Mouse (Mus musculus): ENCODE results near the gene Vasp.

Vasp gene

GRCm38 (mm10) chr7:19234652-19235051 is 37.0 kb downstream of the Vasp start:
- DNase-seq = no peak

- no peak for DNase-seq
These were observed 39.8 kb downstream of the Vasp start for GRCm38 (mm10) chr7:19231849-19232248.

DNA sequence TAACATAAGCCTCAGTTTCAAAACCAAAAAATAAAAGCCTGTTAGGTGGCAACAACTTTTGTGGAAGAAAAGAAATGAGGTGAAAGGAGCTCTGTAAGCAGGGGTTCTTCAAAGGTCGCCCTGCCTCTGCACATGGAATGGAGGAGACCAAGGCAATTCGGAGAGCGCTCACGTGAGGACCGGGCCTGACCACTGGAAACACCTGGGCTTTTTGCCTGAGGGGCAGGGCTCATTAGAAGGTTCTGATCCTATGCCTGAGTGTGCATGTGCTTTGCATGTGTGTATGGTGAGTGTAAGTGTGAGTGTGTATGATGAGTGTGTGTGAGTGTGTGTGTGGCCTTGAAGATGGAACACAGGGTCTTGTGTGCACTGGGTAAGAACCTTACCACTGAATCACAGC is 40.7 kb downstream of the Vasp start:
- DNase-seq = no peak

GRCm38 (mm10) chr7:19230041-19230580 is 41.5 kb downstream of the Vasp start:
- no peak for DNase-seq

- no peak for DNase-seq
These were observed 42.2 kb downstream of the Vasp start for GRCm38 (mm10) chr7:19229404-19229803.

- DNase-seq = no peak
These were observed 42.8 kb downstream of the Vasp start for GRCm38 (mm10) chr7:19228793-19229148.

- DNase-seq = peak; percentile 99 to 100
These were observed 43.5 kb downstream of the Vasp start, which contains the start of gene Opa3 for GRCm38 (mm10) chr7:19227883-19228792. Opa3 (plus strand) TSS chr7:19228334.

- DNase-seq = peak; percentile 33 to 52
These were observed 44.5 kb downstream of the Vasp start for GRCm38 (mm10) chr7:19226817-19227797.

- no peak for DNase-seq
These were observed 46.7 kb downstream of the Vasp start for GRCm38 (mm10) chr7:19224933-19225332.

DNA sequence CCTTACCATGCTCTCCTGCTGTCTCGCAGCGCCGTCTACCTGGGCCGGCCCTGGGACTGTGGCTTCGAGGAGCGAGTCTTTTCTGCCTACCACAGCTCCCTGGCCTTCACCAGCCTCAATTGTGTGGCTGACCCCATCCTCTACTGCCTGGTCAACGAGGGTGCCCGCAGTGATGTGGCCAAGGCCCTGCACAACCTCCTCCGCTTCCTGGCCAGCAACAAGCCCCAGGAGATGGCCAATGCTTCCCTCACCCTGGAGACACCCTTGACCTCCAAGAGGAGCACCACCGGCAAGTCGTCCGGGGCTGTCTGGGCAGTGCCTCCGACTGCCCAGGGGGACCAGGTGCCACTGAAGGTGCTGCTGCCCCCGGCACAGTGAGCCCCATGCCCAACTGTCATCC is 48.7 kb downstream of the Vasp start:
- DNase-seq = no peak

DNA sequence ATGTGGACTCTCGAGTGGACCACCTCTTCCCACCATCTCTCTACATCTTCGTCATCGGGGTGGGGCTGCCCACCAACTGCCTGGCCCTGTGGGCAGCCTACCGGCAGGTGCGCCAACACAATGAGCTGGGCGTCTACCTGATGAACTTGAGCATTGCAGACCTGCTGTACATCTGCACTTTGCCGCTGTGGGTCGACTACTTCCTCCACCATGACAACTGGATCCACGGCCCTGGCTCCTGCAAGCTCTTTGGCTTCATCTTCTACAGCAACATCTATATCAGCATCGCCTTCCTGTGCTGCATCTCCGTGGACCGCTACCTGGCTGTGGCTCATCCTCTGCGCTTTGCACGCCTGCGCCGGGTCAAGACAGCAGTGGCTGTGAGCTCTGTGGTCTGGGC is 49.4 kb downstream of the Vasp start:
- DNase-seq = no peak

DNA sequence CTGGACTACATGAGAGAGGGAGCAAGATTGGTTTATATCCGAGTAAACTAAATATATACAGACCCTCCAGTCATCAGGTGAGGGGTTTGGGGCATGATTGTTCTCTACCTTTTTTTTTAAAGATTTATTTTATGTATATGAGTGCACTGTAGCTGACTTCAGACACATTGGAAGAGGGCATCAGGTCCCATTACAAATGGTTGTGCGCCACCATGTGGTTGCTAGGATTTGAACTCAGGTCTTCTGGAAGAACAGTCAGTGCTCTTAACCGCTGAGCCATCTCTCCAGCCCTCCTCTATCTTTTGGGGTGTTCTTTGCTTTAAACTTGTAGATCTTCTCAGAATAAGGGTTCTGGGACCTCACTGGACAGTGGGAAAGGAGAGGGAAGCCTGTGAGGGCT is 51.6 kb downstream of the Vasp start:
- no peak for DNase-seq

DNA sequence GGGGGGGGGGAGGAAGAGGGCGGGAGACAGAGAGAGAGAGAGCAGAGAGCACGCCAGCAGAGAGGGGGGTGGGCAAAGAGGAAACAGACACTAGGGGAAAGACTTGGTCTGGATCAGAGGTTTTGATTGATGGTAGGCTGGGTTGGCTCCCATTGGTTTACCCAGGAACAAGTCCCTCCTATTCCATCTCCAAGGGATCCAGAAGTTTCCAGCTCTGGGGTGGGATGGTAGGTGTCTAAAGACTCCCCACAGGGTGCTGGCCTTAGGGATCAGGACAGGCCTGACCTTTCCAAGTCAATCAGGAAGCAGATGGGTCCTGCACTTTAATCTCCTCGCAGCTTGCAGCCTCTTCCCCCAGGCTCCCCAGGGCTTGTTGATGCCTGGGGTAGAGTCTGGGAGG is 53.7 kb downstream of the Vasp start:
- DNase-seq = no peak

GRCm38 (mm10) chr7:19217492-19217891 is 54.1 kb downstream of the Vasp start:
- no peak for DNase-seq

GRCm38 (mm10) chr7:19214940-19215339 is 56.7 kb downstream of the Vasp start:
- no peak for DNase-seq

GRCm38 (mm10) chr7:19214369-19214768 is 57.2 kb downstream of the Vasp start:
- no peak for DNase-seq

GRCm38 (mm10) chr7:19213385-19213784 is 58.2 kb downstream of the Vasp start:
- no peak for DNase-seq

DNA sequence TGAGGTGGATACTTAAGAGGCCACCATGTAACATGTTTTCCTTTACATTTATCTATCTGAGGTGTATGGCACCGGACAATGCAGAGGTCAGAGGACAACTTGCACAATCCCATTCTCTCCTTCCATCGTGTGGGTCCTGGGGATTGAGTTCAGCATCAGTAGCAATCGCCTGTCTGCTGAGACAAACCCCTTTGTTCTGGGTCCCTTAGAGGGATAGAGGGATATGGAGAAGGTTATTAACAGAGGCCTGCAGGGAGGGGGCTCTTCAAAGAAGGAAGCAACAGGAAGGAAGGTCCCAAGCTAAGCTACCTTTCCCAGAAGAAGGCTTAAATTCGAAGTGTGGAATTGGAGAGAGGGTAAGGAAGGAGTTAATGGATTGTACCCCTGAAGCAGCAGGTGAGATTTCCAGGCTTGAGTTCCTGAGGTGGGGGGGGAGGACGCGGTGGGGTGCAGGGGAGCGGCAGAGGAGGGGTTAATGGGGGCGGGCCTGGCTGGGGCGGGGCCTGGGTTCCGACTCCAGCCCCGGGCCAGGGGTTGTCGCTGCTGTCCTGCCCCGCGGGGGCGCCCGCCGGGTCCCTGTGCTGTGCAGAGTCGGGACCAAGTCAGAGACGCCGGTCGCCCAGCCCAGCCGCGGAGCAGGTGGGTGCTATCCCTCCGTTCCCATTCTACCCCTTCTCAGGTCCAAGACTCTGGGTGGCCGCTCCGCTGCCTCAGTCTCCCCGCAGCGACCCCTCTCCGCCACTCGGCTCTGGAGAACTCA is 59.4 kb downstream of the Vasp start, which contains the start of gene Gpr4:
Gpr4 (plus strand) TSS at position 543 of the 760 bp plus-strand sequence.
- DNase-seq = no peak

DNA sequence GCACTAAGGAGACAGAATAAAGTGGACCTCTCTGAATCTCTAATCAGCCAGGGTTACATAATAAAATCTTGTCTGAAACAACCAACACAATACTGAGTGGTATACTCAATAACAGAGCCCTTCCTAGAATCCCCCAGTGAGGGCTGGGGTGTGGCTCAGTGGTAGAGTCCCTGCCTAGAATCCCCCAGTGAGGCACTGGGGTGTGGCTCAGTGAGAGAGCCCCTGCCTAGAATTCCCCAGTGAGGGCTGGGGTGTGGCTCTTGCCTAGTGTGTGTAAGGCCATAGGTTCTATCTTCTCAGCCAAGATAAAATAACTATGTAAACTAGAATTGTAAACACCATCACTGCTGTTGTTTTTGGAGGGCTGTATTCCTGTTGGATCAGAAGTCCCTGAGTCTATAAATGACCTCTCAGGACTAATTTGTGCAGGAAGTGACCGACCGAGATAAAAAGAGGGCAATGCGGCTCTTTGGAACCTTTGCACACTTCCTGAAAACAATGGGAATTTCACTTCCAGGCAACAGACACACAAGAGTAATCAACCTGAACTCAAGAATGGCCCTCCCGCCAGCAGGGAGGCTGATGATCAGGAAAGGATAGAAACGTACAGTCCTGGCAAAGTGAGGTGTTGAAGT is 60.5 kb downstream of the Vasp start:
- no peak for DNase-seq

DNA sequence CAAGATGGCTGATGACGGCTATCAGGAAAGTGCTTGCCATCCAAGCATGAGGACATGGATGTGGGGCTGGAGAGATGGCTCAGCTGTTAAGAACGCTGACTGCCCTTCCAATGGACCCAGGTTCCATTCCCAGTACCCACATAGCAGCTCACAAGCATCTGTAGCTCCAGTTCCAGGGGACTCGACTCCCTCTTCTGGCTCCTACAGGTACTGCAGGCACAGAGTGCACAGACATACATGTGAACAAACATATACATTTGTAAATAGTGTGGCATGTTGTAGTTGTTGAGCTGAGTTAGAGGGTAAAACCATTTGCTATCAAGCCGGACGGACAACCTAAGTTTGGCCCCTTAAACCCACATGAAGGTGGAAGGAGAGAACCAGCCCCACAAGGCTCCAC is 61.6 kb downstream of the Vasp start:
- no peak for DNase-seq

DNA sequence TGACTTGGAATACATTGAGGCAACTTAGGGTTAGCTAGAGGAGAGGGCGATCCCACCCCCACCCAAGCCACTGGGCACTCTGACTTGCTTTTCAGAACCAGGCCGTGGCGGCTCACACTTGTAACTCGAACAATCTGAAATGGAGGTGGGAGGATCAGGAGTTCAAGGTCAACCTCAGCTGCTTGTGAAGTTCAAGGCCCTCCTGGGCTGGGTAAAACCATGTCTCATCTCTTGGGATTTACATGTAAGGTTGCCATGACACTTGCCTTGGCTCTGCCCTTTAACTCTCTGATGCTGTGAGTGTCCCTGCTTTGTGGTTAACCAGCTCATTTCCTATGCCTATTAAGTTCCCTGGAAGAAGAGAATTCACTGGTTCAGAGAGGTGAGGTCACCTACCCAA is 62.1 kb downstream of the Vasp start:
- no peak for DNase-seq

GRCm38 (mm10) chr7:19208944-19209472 is 62.6 kb downstream of the Vasp start:
- DNase-seq = peak; percentile 66 to 71

Measured in cerebellum, adult 18-20 months (tissue).